Mouse (Mus musculus): ENCODE data around the gene Gtf2f2. TPM values are rescaled to one million over a fixed set of nuclear protein-coding genes. Genes with fewer than 3 reads are reported as not detected.
A peak's percentile ranks its signal among the peaks of the same experiment; 100 is the strongest.

The Gtf2f2 gene
- polyA plus RNA-seq, 1 experiment from 2014 or later: 21.4 TPM

DNA sequence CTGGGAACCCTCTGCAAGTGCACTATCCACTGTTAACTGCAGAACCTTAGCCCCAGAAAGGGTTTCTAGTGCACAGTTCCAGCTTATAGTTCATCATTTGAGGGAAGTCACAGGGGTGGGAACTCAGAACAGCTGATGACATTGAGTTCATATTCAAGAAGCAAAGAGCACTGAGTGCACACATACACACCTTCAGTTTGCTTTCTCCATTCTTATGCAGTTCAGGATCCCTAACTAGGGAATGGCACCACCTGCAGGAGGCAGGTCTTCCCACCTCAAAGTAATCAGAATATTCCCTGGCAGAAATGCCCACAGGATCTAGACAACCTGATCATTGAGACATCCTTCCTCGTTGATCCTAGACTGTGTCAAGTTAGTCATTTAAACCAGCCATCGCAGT, 151.0 kb downstream of the Gtf2f2 start:
- TF ChIP-seq EP300 (IDR thresholded peaks at IDR 0.05) (no peak), CTCF (IDR thresholded peaks at IDR 0.05) (peak; percentile 17; the same call in 1 of the 2 replicates)
- no peaks in the 10 kb centered on the region for H3K27me3 ChIP-seq (replicated peaks; ENCODE audit: insufficient read depth, low read length)
- no peak overlapping the region for H3K9ac ChIP-seq (replicated peaks; ENCODE audit: low read depth)
- no peak for ATAC-seq
- H3K27ac ChIP-seq (ENCODE audit: low read length): no peak overlapping the region
- peaks cover 5% of the 10 kb centered on the region; the same call in 1 of the 2 replicates for H3K9me3 ChIP-seq (ENCODE audit: low read length)
- WGBS: 80% methylated on average over 2 of the region's 2 CpGs
- no peak overlapping the region for H3K4me3 ChIP-seq (ENCODE audit: low read depth, low read length)
- no peak overlapping the region for H3K4me2 ChIP-seq (replicated peaks; ENCODE audit: low read depth, low read length)
- H3K36me3 ChIP-seq (ENCODE audit: insufficient read depth, low read length): no peaks in the 10 kb centered on the region
- DNase-seq (ENCODE audit: low spot score): no peak
- peaks cover 6% of the 10 kb centered on the region; the same call in 1 of the 2 replicates for H3K4me1 ChIP-seq (ENCODE audit: insufficient read depth, low read depth, low read length)

- H3K27ac ChIP-seq (ENCODE audit: low read length): no peak overlapping the region
- no peak overlapping the region for H3K4me3 ChIP-seq (ENCODE audit: low read depth, low read length)
- H3K4me2 ChIP-seq (replicated peaks; ENCODE audit: low read depth, low read length): no peak overlapping the region
- TF ChIP-seq EP300 (IDR thresholded peaks at IDR 0.05): no peak
- TF ChIP-seq CTCF (IDR thresholded peaks at IDR 0.05): no peak
- DNase-seq (ENCODE audit: low spot score) (no peak), ATAC-seq (no peak)
- H3K4me1 ChIP-seq (ENCODE audit: insufficient read depth, low read depth, low read length): no peaks in the 10 kb centered on the region
- no peaks in the 10 kb centered on the region for H3K36me3 ChIP-seq (ENCODE audit: insufficient read depth, low read length)
- peaks cover 5% of the 10 kb centered on the region; the same call in 1 of the 2 replicates for H3K9me3 ChIP-seq (ENCODE audit: low read length)
- H3K27me3 ChIP-seq (replicated peaks; ENCODE audit: insufficient read depth, low read length): no peaks in the 10 kb centered on the region
- H3K9ac ChIP-seq (replicated peaks; ENCODE audit: low read depth): no peak overlapping the region
- WGBS: 35% methylated on average over 2 of the region's 2 CpGs
Measured at GRCm38 (mm10) chr14:75858181-75858580, 152.5 kb downstream of the Gtf2f2 start.

- no peaks in the 10 kb centered on the region for H3K9me3 ChIP-seq (ENCODE audit: low read length)
- no peak overlapping the region for H3K27ac ChIP-seq (ENCODE audit: low read length)
- H3K9ac ChIP-seq (replicated peaks; ENCODE audit: low read depth): no peak overlapping the region
- no peaks in the 10 kb centered on the region for H3K4me1 ChIP-seq (ENCODE audit: insufficient read depth, low read depth, low read length)
- ATAC-seq (no peak), DNase-seq (ENCODE audit: low spot score) (no peak)
- H3K36me3 ChIP-seq (ENCODE audit: insufficient read depth, low read length): 0 out of 2 replicates have a peak, but pooled peaks cover under 1% of the 10 kb centered on the region
- H3K4me2 ChIP-seq (replicated peaks; ENCODE audit: low read depth, low read length): no peak overlapping the region
- H3K4me3 ChIP-seq (ENCODE audit: low read depth, low read length): no peak overlapping the region
- TF ChIP-seq CTCF (IDR thresholded peaks at IDR 0.05) (no peak), EP300 (IDR thresholded peaks at IDR 0.05) (no peak)
- no peaks in the 10 kb centered on the region for H3K27me3 ChIP-seq (replicated peaks; ENCODE audit: insufficient read depth, low read length)
- WGBS: 59% methylated on average over 17 of the region's 17 CpGs
Measured at GRCm38 (mm10) chr14:75855263-75855992, 155.2 kb downstream of the Gtf2f2 start.

GRCm38 (mm10) chr14:75852016-75852415, 158.6 kb downstream of the Gtf2f2 start:
- H3K36me3 ChIP-seq (ENCODE audit: insufficient read depth, low read length): peaks cover 26% of the 10 kb centered on the region
- peaks cover 4% of the 10 kb centered on the region; the same call in 1 of the 2 replicates for H3K4me1 ChIP-seq (ENCODE audit: insufficient read depth, low read depth, low read length)
- TF ChIP-seq CTCF (IDR thresholded peaks at IDR 0.05) (no peak), EP300 (IDR thresholded peaks at IDR 0.05) (no peak)
- no peak overlapping the region for H3K4me2 ChIP-seq (replicated peaks; ENCODE audit: low read depth, low read length)
- no peaks in the 10 kb centered on the region for H3K9me3 ChIP-seq (ENCODE audit: low read length)
- no peaks in the 10 kb centered on the region for H3K27me3 ChIP-seq (replicated peaks; ENCODE audit: insufficient read depth, low read length)
- no peak overlapping the region for H3K27ac ChIP-seq (ENCODE audit: low read length)
- H3K9ac ChIP-seq (replicated peaks; ENCODE audit: low read depth): no peak overlapping the region
- WGBS: 84% methylated on average over 5 of the region's 5 CpGs
- ATAC-seq (no peak), DNase-seq (ENCODE audit: low spot score) (no peak)
- H3K4me3 ChIP-seq (ENCODE audit: low read depth, low read length): no peak overlapping the region

DNA sequence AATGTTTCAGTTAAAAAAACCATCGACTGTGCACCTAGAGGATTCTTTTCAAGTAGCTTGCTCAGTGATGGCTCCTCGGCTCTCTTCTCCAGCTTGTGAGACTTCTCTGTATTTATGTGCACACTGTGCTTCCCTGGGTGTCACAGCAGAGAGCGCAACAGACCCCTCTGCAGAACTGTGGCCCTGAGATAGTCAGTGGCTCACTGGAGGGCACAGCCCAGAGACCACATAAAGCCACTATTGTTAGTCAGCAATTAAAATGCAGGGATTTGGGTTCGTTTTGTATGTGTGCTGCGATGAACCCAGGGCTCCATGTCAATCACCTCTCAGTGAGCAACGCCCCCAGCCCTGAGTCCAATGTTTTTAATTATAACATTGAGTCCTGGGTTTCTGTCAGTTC, 159.8 kb downstream of the Gtf2f2 start:
- Histone ChIP-seq H3K9me3 (ENCODE audit: low read length) (no peaks in the 10 kb centered on the region), H3K4me3 (ENCODE audit: low read depth, low read length) (no peak overlapping the region), H3K27ac (ENCODE audit: low read length) (no peak overlapping the region), H3K36me3 (ENCODE audit: insufficient read depth, low read length) (peaks cover 30% of the 10 kb centered on the region), H3K9ac (replicated peaks; ENCODE audit: low read depth) (no peak overlapping the region), H3K27me3 (replicated peaks; ENCODE audit: insufficient read depth, low read length) (no peaks in the 10 kb centered on the region), H3K4me2 (replicated peaks; ENCODE audit: low read depth, low read length) (no peak overlapping the region), H3K4me1 (ENCODE audit: insufficient read depth, low read depth, low read length) (peaks cover 4% of the 10 kb centered on the region; the same call in 1 of the 2 replicates)
- WGBS: 77% methylated on average over 6 of the region's 6 CpGs
- ATAC-seq (no peak), DNase-seq (ENCODE audit: low spot score) (no peak)
- no peak for TF ChIP-seq CTCF (IDR thresholded peaks at IDR 0.05)

DNA sequence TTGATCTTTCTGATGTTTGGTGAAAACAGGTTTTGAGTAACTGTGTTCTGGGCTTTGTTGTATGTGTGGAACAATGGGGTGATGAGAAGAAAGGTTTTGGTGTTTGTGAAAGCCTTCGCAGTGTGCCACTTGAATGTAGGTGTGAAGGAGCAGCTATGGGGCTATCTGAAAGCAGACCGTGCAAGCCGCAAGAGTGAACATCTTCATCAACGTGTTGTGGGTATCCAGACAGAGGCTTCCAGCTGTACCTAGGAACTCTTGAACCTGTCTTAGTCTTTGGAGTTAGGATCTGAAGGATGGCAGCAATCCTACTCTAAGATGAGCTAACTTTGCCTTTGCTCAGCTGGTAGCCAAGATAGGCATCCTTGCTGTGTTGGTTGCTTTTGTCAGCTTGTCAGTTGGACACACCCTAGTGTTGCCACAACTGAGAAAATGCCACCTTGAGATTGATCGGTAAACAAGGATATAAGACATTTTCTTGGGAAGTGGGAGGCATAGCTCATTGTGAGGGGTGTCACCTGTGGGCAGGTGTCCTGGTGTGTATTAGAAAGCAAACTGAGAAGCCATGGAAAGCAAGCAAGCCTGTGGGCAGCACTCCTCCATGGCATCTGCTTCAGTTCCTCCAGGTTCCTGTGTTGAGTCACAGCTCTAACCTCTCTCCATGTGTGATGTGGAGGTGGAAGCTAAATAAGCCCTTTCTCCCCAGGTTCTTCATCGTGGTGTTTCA, 160.7 kb downstream of the Gtf2f2 start:
- Histone ChIP-seq H3K36me3 (ENCODE audit: insufficient read depth, low read length) (peaks cover 30% of the 10 kb centered on the region), H3K4me1 (ENCODE audit: insufficient read depth, low read depth, low read length) (peaks cover 4% of the 10 kb centered on the region; the same call in 1 of the 2 replicates), H3K4me3 (ENCODE audit: low read depth, low read length) (no peak overlapping the region), H3K9ac (replicated peaks; ENCODE audit: low read depth) (no peak overlapping the region), H3K9me3 (ENCODE audit: low read length) (no peaks in the 10 kb centered on the region), H3K27me3 (replicated peaks; ENCODE audit: insufficient read depth, low read length) (no peaks in the 10 kb centered on the region), H3K27ac (ENCODE audit: low read length) (no peak overlapping the region), H3K4me2 (replicated peaks; ENCODE audit: low read depth, low read length) (no peak overlapping the region)
- WGBS: 84% methylated on average over 6 of the region's 6 CpGs
- TF ChIP-seq CTCF (IDR thresholded peaks at IDR 0.05): no peak
- no peak for TF ChIP-seq EP300 (IDR thresholded peaks at IDR 0.05)
- no peak for DNase-seq (ENCODE audit: low spot score)
- no peak for ATAC-seq

Data from lung, postnatal 0 days (tissue).